Mouse (Mus musculus): ENCODE measurements at regions not wholly inside any gene's neighbourhood (a gene's known extent, or its start where the extent isn't known, plus 50 kb on each side); places are given as distances from the start of the nearest gene placed in this dataset.

DNA sequence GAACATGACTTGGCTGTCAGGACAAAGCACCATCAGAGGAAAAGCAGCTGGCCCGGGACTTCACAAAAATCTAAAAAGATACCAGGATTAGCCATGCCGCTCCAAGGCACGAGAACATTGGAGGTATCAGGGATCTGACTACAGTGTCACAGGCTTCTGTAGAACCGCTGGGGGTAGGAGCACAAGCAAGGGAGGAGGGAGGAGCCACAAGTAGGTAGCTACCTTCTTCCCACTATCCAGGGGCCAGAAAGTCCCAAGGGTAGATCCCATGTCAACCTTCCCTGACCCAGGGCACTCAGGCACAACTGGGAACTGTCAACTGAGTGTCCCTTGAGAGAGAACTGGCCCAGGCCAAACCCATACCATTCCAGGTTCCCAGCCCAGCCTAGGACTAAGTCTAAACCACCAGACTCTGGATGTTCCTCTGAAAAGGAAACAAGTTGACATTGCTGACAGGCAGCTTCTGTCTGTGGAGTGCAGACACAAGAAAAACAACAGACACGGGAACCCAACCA is 235.1 kb downstream of the Clic5 start:
- no peaks in the 10 kb centered on the region for H3K36me3 ChIP-seq (ENCODE audit: control insufficient read depth, insufficient read depth, low read length)
- H3K4me2 ChIP-seq (ENCODE audit: low read length) = no peak overlapping the region
- H3K27me3 ChIP-seq (replicated peaks; ENCODE audit: control insufficient read depth, insufficient read depth, low read length) = no peaks in the 10 kb centered on the region
- H3K4me1 ChIP-seq (replicated peaks; ENCODE audit: control insufficient read depth, insufficient read depth, low read length) = 0 out of 2 replicates have a peak, but pooled peaks cover 3% of the 10 kb centered on the region
- no peak for DNase-seq (ENCODE audit: low spot score)
- H3K4me3 ChIP-seq (ENCODE audit: low read depth, low read length) = no peak overlapping the region
- no peak for ATAC-seq (replicated peaks; ENCODE audit: low FRiP score, low TSS enrichment, low read depth)
- H3K9ac ChIP-seq (ENCODE audit: low read length) = no peak overlapping the region
- 83% methylated on average over 5 of the region's 5 CpGs for WGBS
- no peak overlapping the region for H3K27ac ChIP-seq (ENCODE audit: low read depth)
- H3K9me3 ChIP-seq (ENCODE audit: control insufficient read depth, low read length) = no peaks in the 10 kb centered on the region

DNA sequence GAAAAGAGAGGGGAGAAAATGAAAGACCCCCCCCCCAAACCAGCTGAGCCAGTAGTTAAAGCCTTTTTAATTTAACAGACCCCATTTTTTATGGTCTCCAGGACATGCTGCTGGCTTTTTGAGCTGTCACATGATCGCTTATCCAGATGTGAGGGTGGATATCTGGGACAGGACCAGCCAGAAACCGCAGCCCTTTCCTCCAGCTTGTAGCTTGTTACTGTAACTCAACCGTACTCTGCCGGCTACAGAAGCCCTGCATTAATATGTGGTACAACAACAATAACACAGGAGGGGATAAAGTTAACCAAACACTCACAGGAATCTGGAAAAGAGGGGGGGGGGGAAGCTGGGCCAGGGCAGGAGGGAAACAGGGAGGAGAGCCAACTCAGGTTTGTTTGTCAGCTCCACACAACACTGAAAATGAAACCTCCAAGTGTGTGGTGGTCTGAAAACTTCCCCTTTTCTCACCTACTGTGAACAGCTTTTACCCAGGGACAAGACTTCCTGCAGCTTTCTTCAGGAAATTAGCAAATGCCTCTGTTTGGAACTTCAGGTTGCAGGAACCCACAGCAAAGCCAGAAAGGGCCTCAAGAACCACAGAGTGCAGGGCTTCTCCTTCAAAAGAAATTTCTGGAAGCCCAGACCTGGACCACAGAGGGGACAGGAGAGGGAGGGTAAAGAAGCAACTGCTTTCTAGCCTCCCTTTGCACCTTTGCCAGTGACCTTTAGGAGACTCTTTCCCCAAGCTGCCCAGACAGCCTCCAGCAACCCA is 244.3 kb downstream of the Clic5 start:
- DNase-seq (ENCODE audit: low spot score) = no peak
- no peak overlapping the region for H3K4me2 ChIP-seq (ENCODE audit: low read length)

DNA sequence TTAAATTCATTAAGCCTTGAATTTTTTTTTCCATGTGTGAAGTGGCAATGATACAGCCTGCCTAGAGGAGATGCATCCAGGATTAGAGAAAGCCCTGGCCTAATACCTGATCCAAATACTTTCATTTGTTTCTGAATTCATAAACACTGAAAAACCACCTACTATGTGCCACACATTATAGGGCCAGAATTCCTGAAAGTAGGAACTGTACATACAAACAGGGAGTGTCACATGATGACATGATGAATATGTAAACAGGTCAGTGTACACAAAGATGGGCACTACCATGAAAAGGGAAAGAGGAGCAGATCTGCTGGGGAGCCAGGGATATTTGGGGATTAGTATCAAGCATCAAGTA is 244.9 kb downstream of the Clic5 start:
- H3K27me3 ChIP-seq (replicated peaks; ENCODE audit: control insufficient read depth, insufficient read depth, low read length) = no peaks in the 10 kb centered on the region
- no peak for ATAC-seq (replicated peaks; ENCODE audit: low FRiP score, low TSS enrichment, low read depth)
- H3K9me3 ChIP-seq (ENCODE audit: control insufficient read depth, low read length) = no peaks in the 10 kb centered on the region
- no peak overlapping the region for H3K27ac ChIP-seq (ENCODE audit: low read depth)
- no peak overlapping the region for H3K9ac ChIP-seq (ENCODE audit: low read length)
- H3K4me1 ChIP-seq (replicated peaks; ENCODE audit: control insufficient read depth, insufficient read depth, low read length) = no peaks in the 10 kb centered on the region; the same call in 1 of the 2 replicates
- H3K4me2 ChIP-seq (ENCODE audit: low read length) = no peak overlapping the region
- H3K4me3 ChIP-seq (ENCODE audit: low read depth, low read length) = no peak overlapping the region
- no peak for DNase-seq (ENCODE audit: low spot score)
- no peaks in the 10 kb centered on the region for H3K36me3 ChIP-seq (ENCODE audit: control insufficient read depth, insufficient read depth, low read length)

More for the DNA sequence above, 244.3 kb downstream of the Clic5 start:
- Histone ChIP-seq H3K9me3 (ENCODE audit: control insufficient read depth, low read length) (no peaks in the 10 kb centered on the region), H3K4me3 (ENCODE audit: low read depth, low read length) (no peak overlapping the region), H3K27me3 (replicated peaks; ENCODE audit: control insufficient read depth, insufficient read depth, low read length) (no peaks in the 10 kb centered on the region), H3K27ac (ENCODE audit: low read depth) (no peak overlapping the region), H3K36me3 (ENCODE audit: control insufficient read depth, insufficient read depth, low read length) (no peaks in the 10 kb centered on the region), H3K4me1 (replicated peaks; ENCODE audit: control insufficient read depth, insufficient read depth, low read length) (no peaks in the 10 kb centered on the region; the same call in 1 of the 2 replicates), H3K9ac (ENCODE audit: low read length) (no peak overlapping the region)
- ATAC-seq (replicated peaks; ENCODE audit: low FRiP score, low TSS enrichment, low read depth) = no peak
- 23% methylated on average over 4 of the region's 4 CpGs for WGBS

DNA sequence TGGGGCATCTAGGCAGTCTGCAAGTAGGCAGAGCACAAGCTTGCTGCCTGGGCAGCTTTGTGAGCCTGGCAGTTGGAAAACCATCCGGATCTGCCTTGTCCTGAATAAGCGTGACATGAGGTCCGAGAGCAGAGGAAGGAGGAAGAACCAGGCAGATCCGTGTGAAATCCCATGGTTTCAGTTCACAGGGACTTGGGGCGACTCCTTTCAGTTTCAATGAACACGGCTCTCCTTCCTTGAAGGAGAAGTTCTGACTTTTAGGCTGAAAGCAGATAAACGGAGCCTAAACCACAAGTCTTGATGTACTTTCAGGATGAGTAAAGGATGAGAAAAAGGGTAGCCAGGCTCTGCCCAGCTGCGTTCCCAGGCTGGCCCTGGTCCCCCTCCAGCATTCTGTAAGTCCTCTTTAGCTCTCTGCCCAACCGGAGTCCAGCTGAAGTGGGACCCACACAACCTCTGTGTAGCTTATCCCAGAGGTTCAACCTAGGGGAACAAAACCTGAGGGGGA is 248.2 kb downstream of the Clic5 start:
- no peak overlapping the region for H3K4me3 ChIP-seq (ENCODE audit: low read depth, low read length)
- 88% methylated on average over 9 of the region's 9 CpGs for WGBS
- no peak for ATAC-seq (replicated peaks; ENCODE audit: low FRiP score, low TSS enrichment, low read depth)
- H3K27me3 ChIP-seq (replicated peaks; ENCODE audit: control insufficient read depth, insufficient read depth, low read length) = no peaks in the 10 kb centered on the region
- DNase-seq (ENCODE audit: low spot score) = no peak
- H3K4me1 ChIP-seq (replicated peaks; ENCODE audit: control insufficient read depth, insufficient read depth, low read length) = no peaks in the 10 kb centered on the region; the same call in 1 of the 2 replicates
- no peak overlapping the region for H3K4me2 ChIP-seq (ENCODE audit: low read length)
- no peaks in the 10 kb centered on the region for H3K9me3 ChIP-seq (ENCODE audit: control insufficient read depth, low read length)
- no peak overlapping the region for H3K27ac ChIP-seq (ENCODE audit: low read depth)
- no peaks in the 10 kb centered on the region for H3K36me3 ChIP-seq (ENCODE audit: control insufficient read depth, insufficient read depth, low read length)
- no peak overlapping the region for H3K9ac ChIP-seq (ENCODE audit: low read length)

DNA sequence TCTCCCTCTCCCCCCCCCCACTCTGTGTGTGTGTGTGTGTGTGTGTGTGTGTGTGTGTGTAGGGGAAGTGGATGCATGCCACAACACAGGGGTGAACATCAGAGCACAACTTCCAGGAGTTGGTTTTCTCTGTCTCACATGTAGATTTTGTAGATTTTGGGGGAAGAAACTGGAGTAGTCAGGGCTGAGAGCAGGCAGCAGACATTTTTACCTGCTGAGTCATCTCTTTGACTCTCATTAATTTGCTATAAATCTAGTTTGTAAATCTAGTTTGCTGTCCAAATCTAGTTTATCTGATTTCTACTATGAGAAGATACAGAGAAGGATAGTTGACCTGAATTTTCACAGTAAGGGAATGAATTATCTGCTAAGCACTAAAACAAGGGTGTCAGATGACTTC is 250.1 kb downstream of the Clic5 start:
- Histone ChIP-seq H3K27me3 (replicated peaks; ENCODE audit: control insufficient read depth, insufficient read depth, low read length) (no peaks in the 10 kb centered on the region), H3K4me3 (ENCODE audit: low read depth, low read length) (no peak overlapping the region), H3K27ac (ENCODE audit: low read depth) (no peak overlapping the region), H3K36me3 (ENCODE audit: control insufficient read depth, insufficient read depth, low read length) (no peaks in the 10 kb centered on the region), H3K4me1 (replicated peaks; ENCODE audit: control insufficient read depth, insufficient read depth, low read length) (no peaks in the 10 kb centered on the region), H3K9ac (ENCODE audit: low read length) (no peak overlapping the region), H3K9me3 (ENCODE audit: control insufficient read depth, low read length) (no peaks in the 10 kb centered on the region), H3K4me2 (ENCODE audit: low read length) (no peak overlapping the region)
- DNase-seq (ENCODE audit: low spot score) = no peak
- no peak for ATAC-seq (replicated peaks; ENCODE audit: low FRiP score, low TSS enrichment, low read depth)

DNA sequence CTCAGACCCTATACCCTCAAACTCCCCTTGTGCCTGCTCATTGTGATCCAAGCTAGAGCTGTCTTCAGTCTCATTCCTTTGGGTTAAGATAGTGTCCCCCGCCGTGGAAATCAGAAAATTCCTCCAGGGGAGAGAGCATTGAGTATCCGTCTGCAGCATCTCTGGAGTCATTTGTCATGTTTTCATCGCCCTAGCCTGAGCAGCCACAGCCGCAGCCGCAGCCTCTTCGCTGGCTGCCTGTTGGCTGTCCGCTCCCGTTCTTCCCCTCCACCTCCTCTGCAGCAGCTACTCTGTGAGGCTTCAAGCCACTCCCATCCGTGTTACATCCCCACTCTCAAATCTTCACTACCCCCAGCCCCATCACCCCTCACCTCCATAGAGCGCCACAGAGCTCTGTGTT is 255.1 kb downstream of the Clic5 start:
- H3K9ac ChIP-seq (ENCODE audit: low read length) = no peak overlapping the region
- H3K27ac ChIP-seq (ENCODE audit: low read depth) = no peak overlapping the region
- DNase-seq (ENCODE audit: low spot score) = no peak
- no peaks in the 10 kb centered on the region for H3K27me3 ChIP-seq (replicated peaks; ENCODE audit: control insufficient read depth, insufficient read depth, low read length)
- no peak overlapping the region for H3K4me2 ChIP-seq (ENCODE audit: low read length)
- ATAC-seq (replicated peaks; ENCODE audit: low FRiP score, low TSS enrichment, low read depth) = no peak
- H3K36me3 ChIP-seq (ENCODE audit: control insufficient read depth, insufficient read depth, low read length) = no peaks in the 10 kb centered on the region
- no peaks in the 10 kb centered on the region for H3K4me1 ChIP-seq (replicated peaks; ENCODE audit: control insufficient read depth, insufficient read depth, low read length)
- no peaks in the 10 kb centered on the region for H3K9me3 ChIP-seq (ENCODE audit: control insufficient read depth, low read length)
- no peak overlapping the region for H3K4me3 ChIP-seq (ENCODE audit: low read depth, low read length)
- WGBS = 36% methylated on average over 11 of the region's 11 CpGs

DNA sequence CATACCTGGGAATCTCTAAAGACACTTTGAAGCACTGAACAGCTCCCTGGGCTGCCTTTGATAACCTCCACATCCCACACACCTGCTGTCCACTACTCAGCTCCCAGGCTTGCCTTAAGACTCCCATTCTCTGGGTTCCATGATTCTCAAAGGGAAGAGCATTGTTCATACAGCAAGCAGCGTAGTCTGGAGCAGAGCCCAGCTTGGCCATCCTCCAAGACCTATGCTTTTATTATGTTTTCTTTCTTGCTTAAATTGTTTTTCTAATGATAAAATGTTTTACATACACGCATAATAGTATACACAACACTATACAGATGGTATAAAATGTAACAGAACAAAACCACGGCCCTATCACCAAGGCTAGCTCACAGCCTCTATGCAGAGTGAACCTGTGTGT is 257.0 kb downstream of the Clic5 start:
- DNase-seq (ENCODE audit: low spot score) (no peak), ATAC-seq (replicated peaks; ENCODE audit: low FRiP score, low TSS enrichment, low read depth) (no peak)
- Histone ChIP-seq H3K36me3 (ENCODE audit: control insufficient read depth, insufficient read depth, low read length) (no peaks in the 10 kb centered on the region), H3K4me2 (ENCODE audit: low read length) (no peak overlapping the region), H3K9me3 (ENCODE audit: control insufficient read depth, low read length) (no peaks in the 10 kb centered on the region), H3K4me1 (replicated peaks; ENCODE audit: control insufficient read depth, insufficient read depth, low read length) (peaks cover under 1% of the 10 kb centered on the region; the same call in 1 of the 2 replicates), H3K27ac (ENCODE audit: low read depth) (no peak overlapping the region), H3K4me3 (ENCODE audit: low read depth, low read length) (no peak overlapping the region), H3K9ac (ENCODE audit: low read length) (no peak overlapping the region), H3K27me3 (replicated peaks; ENCODE audit: control insufficient read depth, insufficient read depth, low read length) (no peaks in the 10 kb centered on the region)
- 60% methylated on average over 3 of the region's 3 CpGs for WGBS
